Mouse (Mus musculus) gonadal fat pad, adult 2 months (tissue): ENCODE results near the gene Lamtor1. TPM values are rescaled to one million over a fixed set of nuclear protein-coding genes. Genes with fewer than 3 reads are reported as not detected.
A peak's percentile ranks its signal among the peaks of the same experiment; 100 is the strongest.
"Not testable (repeated sequence)": the region's sequence is repeated elsewhere in the genome, so short reads cannot be mapped to it uniquely, and the experiment has no call there.

ENCODE experiments used
- DNase-seq: peaks from one replicate; pipeline ENCODE4 v3.0.0-alpha.2; 2012; ENCODE audit warnings: low read depth
- polyA plus RNA-seq: library from polyadenylated mRNA; depleted of rRNA; stranded (reverse); fragments of >200 nt; gene quantifications from 2 replicates; pipeline ENCODE4 v1.2.3, GENCODE M21; 2012

Gene Lamtor1
- polyA plus RNA-seq, 1 experiment, result 389 TPM

GRCm38 (mm10) chr7:101900331-101901097, 5.2 kb upstream of the Lamtor1 start:
- DNase-seq, result no peak

GRCm38 (mm10) chr7:101901969-101902368, 3.7 kb upstream of the Lamtor1 start:
- DNase-seq, result no peak

GRCm38 (mm10) chr7:101902846-101903245, 2.9 kb upstream of the Lamtor1 start:
- no peak for DNase-seq

GRCm38 (mm10) chr7:101906287-101906681, 580 bp downstream of the Lamtor1 start, which contains the start of gene Tomt:
TSS of gene Tomt (minus strand) at chr7:101906359.
- no peak for DNase-seq

GRCm38 (mm10) chr7:101906696-101907095, 992 bp downstream of the Lamtor1 start:
- DNase-seq, result no peak

GRCm38 (mm10) chr7:101908367-101908766, 2.7 kb downstream of the Lamtor1 start:
- DNase-seq, result no peak

GRCm38 (mm10) chr7:101910138-101910537, 4.4 kb downstream of the Lamtor1 start:
- DNase-seq, result peak; percentile 96

- no peak for DNase-seq
Observed at GRCm38 (mm10) chr7:101911982-101912381, 6.3 kb downstream of the Lamtor1 start.

- no peak for DNase-seq
Observed at GRCm38 (mm10) chr7:101918071-101918470, 12.4 kb downstream of the Lamtor1 start.

GRCm38 (mm10) chr7:101925892-101926291, 20.2 kb downstream of the Lamtor1 start:
- not testable (repeated sequence) for DNase-seq

GRCm38 (mm10) chr7:101928093-101928492, 22.4 kb downstream of the Lamtor1 start:
- DNase-seq, result no peak

- DNase-seq, result no peak
Observed at GRCm38 (mm10) chr7:101932551-101932950, 26.8 kb downstream of the Lamtor1 start.

GRCm38 (mm10) chr7:101933300-101933699, 27.6 kb downstream of the Lamtor1 start:
- DNase-seq, result no peak

GRCm38 (mm10) chr7:101933751-101934240, 28.1 kb downstream of the Lamtor1 start, which contains the start of the genes Lrrc51 and Numa1:
TSS of gene Lrrc51 (minus strand) at chr7:101933895.
TSS of gene Numa1 (plus strand) at chr7:101934111.
- DNase-seq, result peak; percentile 93

GRCm38 (mm10) chr7:101935957-101936356, 30.3 kb downstream of the Lamtor1 start:
- no peak for DNase-seq

- DNase-seq, result no peak
Observed at GRCm38 (mm10) chr7:101936996-101937395, 31.3 kb downstream of the Lamtor1 start.

GRCm38 (mm10) chr7:101937569-101937968, 31.9 kb downstream of the Lamtor1 start:
- DNase-seq, result no peak

GRCm38 (mm10) chr7:101938348-101938747, 32.6 kb downstream of the Lamtor1 start:
- no peak for DNase-seq

GRCm38 (mm10) chr7:101939758-101940157, 34.1 kb downstream of the Lamtor1 start:
- no peak for DNase-seq

GRCm38 (mm10) chr7:101949008-101949407, 43.3 kb downstream of the Lamtor1 start:
- not testable (repeated sequence) for DNase-seq

GRCm38 (mm10) chr7:101951648-101952047, 45.9 kb downstream of the Lamtor1 start:
- no peak for DNase-seq

- no peak for DNase-seq
Observed at GRCm38 (mm10) chr7:101952098-101952497, 46.4 kb downstream of the Lamtor1 start.

- DNase-seq, result peak; percentile 38
Observed at GRCm38 (mm10) chr7:101954163-101954562, 48.5 kb downstream of the Lamtor1 start.
